Mouse (Mus musculus) kidney, postnatal 0 days (tissue): Measurements from ENCODE around the gene Gm21891. TPM values are rescaled to one million over a fixed set of nuclear protein-coding genes. Genes with fewer than 3 reads are reported as not detected.
"Not testable (repeated sequence)": the region's sequence is repeated elsewhere in the genome, so short reads cannot be mapped to it uniquely, and the experiment has no call there.

ENCODE experiments used
- ATAC-seq: fragments of 200-750 bp; cut with Nextera tagmentation; replicated peaks from 2 replicates; pipeline ENCODE4 v1.8.0; 2017; ENCODE audit warnings: low read depth, moderate number of reproducible peaks, moderate TSS enrichment, moderate library complexity; ENCODE audit not compliant: low FRiP score
- DNase-seq: peaks from one replicate; pipeline ENCODE4 v3.0.0-alpha.2; 2016; ENCODE audit warnings: low spot score
- H3K27ac ChIP-seq: fragments of 300-500 bp; sonication (generic); 2 replicates; pipeline ENCODE4 v1.5.1; 2014; ENCODE audit warnings: mild to moderate bottlenecking
- H3K27me3 ChIP-seq: fragments of 300-500 bp; sonication (generic); 2 replicates; pipeline ENCODE4 v1.6.1; 2014; ENCODE audit warnings: low read length, mixed read lengths; ENCODE audit not compliant: insufficient read depth
- H3K36me3 ChIP-seq: fragments of 300-500 bp; sonication (generic); 2 replicates; pipeline ENCODE4 v1.6.1; 2014; ENCODE audit warnings: low read length, mixed read lengths; ENCODE audit not compliant: insufficient read depth
- H3K4me1 ChIP-seq: fragments of 300-500 bp; sonication (generic); replicated peaks from 2 replicates; pipeline ENCODE4 v1.6.1; 2014; ENCODE audit warnings: antibody characterized with exemption, low read length, mixed read lengths; ENCODE audit not compliant: insufficient read depth
- H3K4me2 ChIP-seq: fragments of 300-500 bp; sonication (generic); 2 replicates; pipeline ENCODE4 v1.6.1; 2014; ENCODE audit warnings: mild to moderate bottlenecking, low read length, moderate library complexity, mixed read lengths
- H3K4me3 ChIP-seq: fragments of 300-500 bp; sonication (generic); replicated peaks from 2 replicates; pipeline ENCODE4 v1.5.1; 2014; ENCODE audit warnings: low read depth, low read length
- H3K9ac ChIP-seq: fragments of 300-500 bp; sonication (generic); 2 replicates; pipeline ENCODE4 v1.6.1; 2014; ENCODE audit warnings: low read depth, low read length
- H3K9me3 ChIP-seq: fragments of 300-500 bp; sonication (generic); replicated peaks from 2 replicates; pipeline ENCODE4 v1.6.1; 2016; ENCODE audit warnings: low read length, inconsistent platforms, mixed read lengths
- WGBS: fragments of 180-500 bp; shearing (Covaris S2); extraction: QIAGEN DNeasy Blood & Tissue Kit; methylation state at CpG from one replicate; pipeline ENCODE4 v1.1.7; 2014; 5-methylcytosine and 5-hydroxymethylcytosine counted together
- polyA plus RNA-seq: library from polyadenylated mRNA; unstranded; fragments of >200 nt; fragmentation: Nextera tagmentation; extraction: Ambion mirVana; gene quantifications from 2 replicates; pipeline ENCODE4 v1.2.1, GENCODE M21; 2015

The Gm21891 gene
- polyA plus RNA-seq, result not detected in 2 replicates

GRCm38 (mm10) chrY:13133392-13133791 lies at the start of gene Gm21891:
Gene Gm21891 (minus strand): TSS chrY:13133492.
- not testable (repeated sequence) for H3K4me2 ChIP-seq, ATAC-seq, H3K27me3 ChIP-seq, H3K4me3 ChIP-seq, H3K27ac ChIP-seq, H3K9ac ChIP-seq, DNase-seq, H3K36me3 ChIP-seq, H3K9me3 ChIP-seq, H3K4me1 ChIP-seq
- no CpG with 5 or more reads among the region's 3 CpGs for WGBS

- DNase-seq, H3K4me3 ChIP-seq, H3K4me2 ChIP-seq, ATAC-seq, H3K9ac ChIP-seq, H3K4me1 ChIP-seq, H3K36me3 ChIP-seq, H3K27ac ChIP-seq, H3K27me3 ChIP-seq, H3K9me3 ChIP-seq: not testable (repeated sequence)
Observed at GRCm38 (mm10) chrY:13161668-13162067, 28.4 kb upstream of the Gm21891 start, which contains the start of gene Gm21425. Gene Gm21425 (plus strand): TSS chrY:13161968.

Other genes starting within 250 kb of the Gm21891 start
- gene Gm20807, start 90.6 kb downstream of the Gm21891 start, polyA plus RNA-seq, result not detected in 2 replicates
- gene Gm21425, start 28.5 kb upstream of the Gm21891 start, polyA plus RNA-seq, result not detected in 2 replicates
- not detected in 2 replicates for gene Gm21828, start 90.4 kb upstream of the Gm21891 start, polyA plus RNA-seq
- gene Gm21440, start 118.9 kb upstream of the Gm21891 start, polyA plus RNA-seq, result not detected in 2 replicates
- gene Gm21454, start 119.0 kb upstream of the Gm21891 start, polyA plus RNA-seq, result not detected in 2 replicates
- gene Gm21725, start 215.6 kb upstream of the Gm21891 start, polyA plus RNA-seq, result not detected in 2 replicates